Mouse (Mus musculus) adrenal gland, adult 2 months (tissue): Measurements from ENCODE around the gene Ccnl2. TPM values are rescaled to one million over a fixed set of nuclear protein-coding genes. Genes with fewer than 3 reads are reported as not detected.

ENCODE experiments used
- DNase-seq: peaks from one replicate; pipeline ENCODE4 v3.0.0; 2021
- polyA plus RNA-seq: library from polyadenylated mRNA; depleted of rRNA; stranded (reverse); fragments of >200 nt; gene quantifications from 2 replicates; pipeline ENCODE4 v1.2.3, GENCODE M21; 2012
- total RNA-seq, 2 experiments: library from RNA; stranded (reverse); gene quantifications; 2 replicates each; pipeline ENCODE4 v1.2.3; 2021

Ccnl2 gene
- total and polyA plus RNA-seq, 3 experiments = 56.0 to 118 (median 70.2) TPM

- DNase-seq = no peak
Observed at GRCm38 (mm10) chr4:155790021-155790489, 22.2 kb upstream of the Ccnl2 start, which contains the start of gene Ankrd65. TSS of gene Ankrd65 (plus strand) at chr4:155790439.

GRCm38 (mm10) chr4:155790650-155791161, 21.6 kb upstream of the Ccnl2 start:
- DNase-seq = no peak

GRCm38 (mm10) chr4:155791240-155791933, 20.9 kb upstream of the Ccnl2 start:
- no peak for DNase-seq

- DNase-seq = no peak
Observed at GRCm38 (mm10) chr4:155793730-155794129, 18.6 kb upstream of the Ccnl2 start.

GRCm38 (mm10) chr4:155802075-155802474, 10.2 kb upstream of the Ccnl2 start:
- DNase-seq = no peak

GRCm38 (mm10) chr4:155802741-155803339, 9.4 kb upstream of the Ccnl2 start, which contains the start of gene Mrpl20:
TSS of gene Mrpl20 (plus strand) at chr4:155802878.
- no peak for DNase-seq

GRCm38 (mm10) chr4:155803340-155804041, 8.8 kb upstream of the Ccnl2 start:
- peak; percentile 96 for DNase-seq

GRCm38 (mm10) chr4:155807841-155808240, 4.4 kb upstream of the Ccnl2 start:
- DNase-seq = no peak

- DNase-seq = peak; percentile 54
Observed at GRCm38 (mm10) chr4:155812665-155813181, 434 bp downstream of the Ccnl2 start.

- no peak for DNase-seq
Observed at GRCm38 (mm10) chr4:155817533-155817932, 5.2 kb downstream of the Ccnl2 start.

- no peak for DNase-seq
Observed at GRCm38 (mm10) chr4:155821025-155821424, 8.7 kb downstream of the Ccnl2 start.

GRCm38 (mm10) chr4:155823443-155823842, 11.2 kb downstream of the Ccnl2 start:
- peak; percentile 52 for DNase-seq

- no peak for DNase-seq
Observed at GRCm38 (mm10) chr4:155829866-155830265, 17.6 kb downstream of the Ccnl2 start.

GRCm38 (mm10) chr4:155830596-155830995, 18.3 kb downstream of the Ccnl2 start:
- no peak for DNase-seq

- peak; percentile 97 for DNase-seq
Observed at GRCm38 (mm10) chr4:155831205-155831766, 19.0 kb downstream of the Ccnl2 start, which contains the start of gene Aurkaip1. TSS of gene Aurkaip1 (plus strand) at chr4:155831272.

- DNase-seq = no peak
Observed at GRCm38 (mm10) chr4:155831831-155832230, 19.5 kb downstream of the Ccnl2 start.

- no peak for DNase-seq
Observed at GRCm38 (mm10) chr4:155832321-155832720, 20.0 kb downstream of the Ccnl2 start.

GRCm38 (mm10) chr4:155833234-155833633, 20.9 kb downstream of the Ccnl2 start:
- no peak for DNase-seq

- peak; percentile 87 for DNase-seq
Observed at GRCm38 (mm10) chr4:155833836-155834235, 21.5 kb downstream of the Ccnl2 start.

- no peak for DNase-seq
Observed at GRCm38 (mm10) chr4:155837404-155838010, 25.2 kb downstream of the Ccnl2 start.
